Mouse (Mus musculus) left cerebral cortex, adult 2 months (tissue): ENCODE measurements around the gene Mtss1l. TPM values are rescaled to one million over a fixed set of nuclear protein-coding genes. Genes with fewer than 3 reads are reported as not detected.

Source experiments
- DNase-seq, 2 experiments: peaks; one replicate each; pipeline ENCODE4 v3.0.0; 2021 to 2022; ENCODE audit warnings: low spot score in 2 of 2, mixed read lengths in 1 of 2; ENCODE audit errors: extremely low spot score in 1 of 2
- H3K27ac ChIP-seq: fragments of 200-600 bp; 2 replicates; pipeline ENCODE4 v1.8.1; 2022
- H3K4me3 ChIP-seq: fragments of 200-600 bp; 2 replicates; pipeline ENCODE4 v1.8.1; 2022
- CTCF ChIP-seq: fragments of 200-600 bp; IDR thresholded peaks from 2 replicates; pipeline ENCODE4 v1.8.1; 2022; ENCODE audit warnings: antibody characterized with exemption, mild to moderate bottlenecking, moderate library complexity
- intact Hi-C: fragments of 180-260 bp; cut with DNase I; formaldehyde crosslinking; loops from one replicate; pipeline ENCODE4 v1.15.1; 2025
- total RNA-seq, 2 experiments: library from RNA; stranded (reverse); gene quantifications; 2 replicates each; pipeline ENCODE4 v1.2.3; 2021

Mtss1l gene
- total RNA-seq, 2 experiments from 2014 or later, result 207 to 234 TPM

- intact Hi-C loops, result no loop called here
- DNase-seq, result no peak
- Histone ChIP-seq H3K27ac (no peak overlapping the region), H3K4me3 (no peak overlapping the region)
- no peak for TF ChIP-seq CTCF
Observed at GRCm38 (mm10) chr8:110790270-110790669, 69.0 kb downstream of the Mtss1l start.

Other genes with a start within 250 kb of the Mtss1l start
- 10 to 100 TPM; 25.4 to 26.1 TPM for gene Vac14, start 102.9 kb upstream of the Mtss1l start, total RNA-seq
- 100 to 1,000 TPM; 103 TPM for gene Il34, start 84.4 kb downstream of the Mtss1l start, total RNA-seq
- gene Cog4, start 125.1 kb downstream of the Mtss1l start, total RNA-seq, result 10 to 100 TPM; 49.0 to 59.1 TPM
- gene Sf3b3, start 125.3 kb downstream of the Mtss1l start, total RNA-seq, result 10 to 100 TPM; 61.8 to 66.5 TPM
- gene Fuk, start 181.0 kb downstream of the Mtss1l start, total RNA-seq, result 10 to 100 TPM; 20.7 to 21.0 TPM
- 10 to 100 TPM; 88.4 to 97.4 TPM for gene St3gal2, start 198.4 kb downstream of the Mtss1l start, total RNA-seq